Mouse (Mus musculus): ENCODE results near the gene Car11.

DNA sequence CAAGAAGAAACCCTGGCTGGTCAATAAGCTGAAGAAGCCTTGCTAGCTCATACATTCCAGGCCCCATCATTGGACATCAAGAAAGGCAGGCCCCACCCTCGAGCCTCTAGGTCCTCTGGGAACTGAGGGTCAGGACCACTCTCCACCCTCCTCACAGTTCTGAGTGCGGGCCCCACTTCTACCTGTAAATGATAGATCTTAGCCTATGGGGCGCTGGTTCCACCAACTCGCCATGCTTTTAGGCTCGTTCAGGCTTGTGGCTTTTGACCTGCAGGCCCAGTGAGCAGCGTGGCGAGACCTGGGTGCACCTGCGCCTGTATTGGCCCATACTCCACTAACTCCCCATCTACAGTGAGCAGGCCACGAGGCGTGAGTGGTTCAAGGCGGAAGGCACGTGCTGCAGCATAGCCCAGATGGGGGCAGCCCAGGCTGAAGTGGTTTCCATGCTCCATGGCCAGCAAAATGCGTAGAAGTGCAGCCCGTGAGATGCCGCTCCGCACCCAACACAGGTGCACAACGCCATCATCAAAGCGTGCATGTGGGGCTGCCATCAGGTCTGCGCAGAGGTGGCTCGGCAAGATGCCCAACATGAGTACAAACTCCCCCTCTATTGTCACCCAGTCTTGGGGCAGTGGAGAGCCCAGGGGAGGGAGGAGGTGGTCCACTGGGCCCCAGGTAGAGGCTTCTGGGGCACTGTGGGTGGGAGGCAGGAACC lies 11.0 kb downstream of the Car11 start:
- TF ChIP-seq TCF12 (IDR thresholded peaks at IDR 0.05; ENCODE audit: insufficient read depth, poor library complexity, severe bottlenecking) (no peak), MAX (IDR thresholded peaks at IDR 0.05; ENCODE audit: low read depth) (no peak), E2F4 (IDR thresholded peaks at IDR 0.05; ENCODE audit: insufficient read depth) (no peak), POLR2A (IDR thresholded peaks at IDR 0.05; ENCODE audit: insufficient read length, low read depth) (no peak), MYOG (IDR thresholded peaks at IDR 0.05; ENCODE audit: control insufficient read depth in 1 of 3, insufficient read depth in 1 of 3, insufficient read length in 2 of 3, low read depth in 2 of 3) (no peak), POLR2AphosphoS2 (IDR thresholded peaks at IDR 0.05; ENCODE audit: insufficient read length, low read depth) (peak; percentile 92)
